Mouse (Mus musculus): ENCODE measurements at regions not wholly inside any gene's neighbourhood (a gene's known extent, or its start where the extent isn't known, plus 50 kb on each side); places are given as distances from the start of the nearest gene placed in this dataset.

DNA sequence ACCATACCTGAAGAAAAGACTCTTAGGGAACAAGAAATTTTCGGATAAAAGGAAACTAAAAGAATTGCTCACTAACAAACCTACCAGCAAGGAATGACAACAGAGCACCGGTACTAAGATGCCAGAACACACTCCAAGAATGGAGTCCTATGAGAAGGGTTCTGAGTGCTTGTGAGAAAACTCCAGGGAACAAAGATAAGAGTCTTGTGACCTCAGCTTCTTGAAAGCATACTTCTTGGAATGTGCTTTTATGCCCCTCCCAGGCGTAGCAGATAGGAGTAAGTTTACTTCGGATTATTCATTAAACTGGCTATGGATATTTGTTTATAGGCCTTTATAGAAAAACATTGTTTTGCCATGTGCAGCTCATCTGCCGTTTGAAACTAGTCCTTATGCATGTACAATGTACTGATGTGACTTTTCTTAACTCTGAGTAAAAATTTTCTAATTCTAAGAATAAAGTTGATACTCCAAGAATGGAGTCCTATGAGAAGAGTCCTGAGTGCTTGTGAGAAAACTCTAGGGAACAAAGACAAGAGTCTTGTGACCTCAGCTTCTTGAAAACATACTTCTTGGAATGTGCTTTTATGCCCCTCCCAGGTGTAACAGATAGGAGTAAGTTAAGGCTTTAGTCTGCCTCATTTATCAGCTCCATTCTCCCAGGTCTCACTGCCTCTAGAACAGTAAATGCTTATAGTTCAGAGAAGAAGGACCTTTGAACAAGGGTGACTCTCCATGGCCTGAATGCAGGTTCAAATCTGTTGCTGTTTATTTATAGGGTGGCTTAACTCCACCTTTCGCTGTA lies 150.8 kb upstream of the Kynu start:
- no peak for ATAC-seq (replicated peaks; ENCODE audit: poor library complexity)

DNA sequence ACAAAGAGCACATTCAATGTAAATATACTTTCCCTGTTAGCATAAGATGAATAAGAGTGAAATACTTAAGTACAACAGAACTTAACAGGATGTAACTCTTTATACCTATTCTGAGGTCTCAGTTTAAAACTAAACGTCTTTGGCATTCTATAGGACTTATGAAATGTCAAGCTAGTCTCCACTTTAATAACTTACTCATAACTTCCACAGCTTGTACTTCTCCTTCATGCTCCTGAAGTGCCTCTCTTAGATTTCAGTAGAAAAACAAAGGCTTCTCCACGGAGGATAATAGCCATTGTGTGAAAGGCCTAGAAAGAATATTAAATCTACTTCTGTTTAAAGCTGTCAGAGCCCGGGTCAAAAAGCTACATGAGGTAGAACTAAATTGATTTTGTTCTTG lies 117.9 kb upstream of the Kynu start:
- no peak for ATAC-seq (replicated peaks; ENCODE audit: poor library complexity)

DNA sequence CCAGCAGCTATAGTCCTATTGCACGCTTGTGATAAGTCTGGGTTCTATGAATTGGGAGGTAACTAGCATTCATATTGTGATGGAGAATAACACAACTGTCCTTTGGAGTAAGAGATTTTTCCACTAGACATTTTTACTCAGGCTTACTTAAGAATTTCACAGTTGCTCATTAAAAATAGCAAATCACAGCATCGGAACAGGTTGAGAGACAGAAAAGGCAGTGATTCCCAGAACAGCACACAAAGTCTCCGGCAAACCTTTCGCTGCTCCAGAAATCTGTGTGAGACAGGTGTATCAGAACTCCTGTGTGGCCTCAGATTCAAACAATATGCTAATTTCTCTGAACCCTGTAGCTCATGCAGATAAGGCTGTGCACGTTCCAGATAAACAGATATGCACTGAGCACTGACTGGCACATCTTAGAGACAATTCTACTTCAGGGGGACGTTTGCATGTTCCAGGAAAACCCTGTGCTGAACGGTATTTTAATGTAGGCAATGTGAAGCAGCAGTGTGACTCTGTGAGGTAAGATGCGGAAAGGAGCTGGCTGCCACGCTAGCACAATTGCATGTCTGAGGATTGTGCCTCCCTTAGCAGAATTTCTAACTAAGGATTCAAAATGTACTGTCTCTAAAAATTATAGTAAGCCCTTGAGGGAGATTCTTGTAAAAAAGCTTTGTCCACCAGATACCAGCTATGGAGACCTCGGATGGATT lies 99.8 kb upstream of the Kynu start:
- no peak for ATAC-seq (replicated peaks; ENCODE audit: poor library complexity)

DNA sequence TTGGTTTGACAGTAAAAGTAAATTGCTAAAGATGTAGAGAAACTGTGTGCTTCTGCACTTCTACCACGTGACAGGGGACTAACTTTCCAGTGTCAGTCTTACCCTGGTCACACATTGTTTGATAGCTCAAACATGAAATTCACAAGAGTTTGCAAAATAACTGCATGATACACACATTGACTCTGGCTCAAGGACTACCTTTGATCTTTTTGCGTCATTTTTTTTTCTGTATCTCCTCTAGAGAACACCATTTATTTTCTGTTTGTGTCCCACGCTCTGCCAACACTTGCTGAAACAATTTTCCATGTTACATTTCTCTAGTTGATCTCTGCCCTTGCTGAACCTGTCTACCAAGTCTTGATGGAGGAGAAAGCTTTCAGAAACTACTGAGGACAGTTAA lies 86.0 kb upstream of the Kynu start:
- no peak for ATAC-seq (replicated peaks; ENCODE audit: poor library complexity)

DNA sequence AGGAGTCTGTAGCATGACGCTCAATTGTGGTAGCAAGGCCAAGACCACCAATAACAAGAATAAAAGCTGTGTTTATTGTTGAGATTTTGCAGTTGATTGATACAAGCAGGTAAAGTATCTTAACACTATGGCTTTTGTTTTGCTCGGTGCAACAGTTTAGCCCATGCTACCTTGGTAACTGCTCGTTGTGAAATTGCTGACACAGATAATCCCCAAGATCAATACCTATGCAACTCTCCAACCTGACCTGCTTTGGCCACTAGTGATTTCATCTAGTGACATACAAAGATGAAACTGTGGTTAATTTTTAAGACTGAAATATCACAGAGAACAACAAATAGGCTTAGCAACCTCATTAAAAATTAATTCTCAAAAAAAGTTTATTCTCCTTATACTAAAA lies 85.2 kb upstream of the Kynu start:
- ATAC-seq (replicated peaks; ENCODE audit: poor library complexity): no peak

DNA sequence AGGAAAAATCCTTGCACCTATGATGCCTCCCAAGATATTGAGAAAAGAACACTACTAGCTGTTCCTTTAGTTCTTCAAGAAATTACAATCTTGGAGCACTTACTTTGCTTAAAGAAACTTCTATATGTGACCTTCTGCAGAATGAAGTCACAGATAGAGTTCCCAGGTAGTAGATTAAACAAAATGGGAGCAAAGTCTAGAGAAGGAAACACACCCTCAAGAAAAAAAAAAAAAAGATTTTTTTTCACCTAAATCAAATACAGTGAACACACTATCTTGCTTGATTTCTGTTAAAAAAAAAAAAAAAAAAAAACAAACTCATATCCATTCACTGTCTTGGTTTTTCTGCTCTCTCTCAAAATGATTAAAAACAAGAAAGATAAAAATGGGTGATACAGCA lies 76.6 kb upstream of the Kynu start:
- ATAC-seq (replicated peaks; ENCODE audit: poor library complexity): no peak

DNA sequence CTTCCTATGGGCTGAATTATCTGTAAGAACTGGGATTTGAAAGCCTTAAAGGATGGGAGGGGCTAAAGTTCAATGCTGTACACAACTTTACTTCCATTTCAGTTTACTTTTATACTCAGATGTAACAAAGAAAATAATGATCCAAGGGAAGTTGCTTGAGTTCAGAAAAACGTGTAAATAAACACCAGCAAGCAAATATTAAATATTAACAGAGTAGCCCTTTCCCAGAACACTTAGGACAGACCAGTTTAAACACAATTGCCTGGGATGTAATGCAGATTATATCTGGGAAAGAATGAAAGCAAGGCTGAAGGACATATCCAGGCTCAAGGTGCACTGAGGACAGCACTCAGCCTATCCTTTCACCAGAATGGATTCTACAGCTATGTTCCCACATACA lies 75.3 kb upstream of the Kynu start:
- ATAC-seq (replicated peaks; ENCODE audit: poor library complexity): no peak

All from megakaryocyte progenitor cell, adult 5-6 weeks (primary cell).